Mouse (Mus musculus) layer of hippocampus, postnatal 36 days (tissue): Measurements from ENCODE around the gene Tceanc. TPM values are rescaled to one million over a fixed set of nuclear protein-coding genes. Genes with fewer than 3 reads are reported as not detected.

Experiments
- DNase-seq, 2 experiments: peaks; one replicate each; pipeline ENCODE4 v3.0.0; 2022
- total RNA-seq, 2 experiments: library from RNA; stranded (reverse); gene quantifications; 2 replicates each; pipeline ENCODE4 v1.2.3; 2021

Tceanc gene
- total RNA-seq, 2 experiments from 2014 or later: 1.3 to 1.8 TPM

GRCm38 (mm10) chrX:166479365-166479983, 38.9 kb downstream of the Tceanc start, which contains the start of gene Rab9:
TSS of gene Rab9 (minus strand) at chrX:166479867.
- peak; percentile 84 to 87 for DNase-seq

- peak in 1 of 2 experiments; percentile 3 for DNase-seq
Observed at GRCm38 (mm10) chrX:166478631-166479364, 39.6 kb downstream of the Tceanc start.

- DNase-seq: no peak
Observed at GRCm38 (mm10) chrX:166477393-166477792, 41.0 kb downstream of the Tceanc start.

GRCm38 (mm10) chrX:166472612-166473011, 45.8 kb downstream of the Tceanc start:
- DNase-seq: no peak

- DNase-seq: no peak
Observed at GRCm38 (mm10) chrX:166468321-166468720, 50.0 kb downstream of the Tceanc start.

- no peak for DNase-seq
Observed at GRCm38 (mm10) chrX:166455525-166455924, 62.8 kb downstream of the Tceanc start.

- DNase-seq: no peak
Observed at GRCm38 (mm10) chrX:166454331-166454730, 64.0 kb downstream of the Tceanc start.

- DNase-seq: no peak
Observed at GRCm38 (mm10) chrX:166453532-166453931, 64.8 kb downstream of the Tceanc start.

Other genes with a start within 250 kb of the Tceanc start
- gene Trappc2, start 78.0 kb downstream of the Tceanc start, total RNA-seq: 10 to 100 TPM; 57.7 to 59.9 TPM
- gene Ofd1, start 77.9 kb downstream of the Tceanc start, total RNA-seq: 1 to 10 TPM; 4.6 to 4.8 TPM
- gene Rab9, start 38.7 kb downstream of the Tceanc start, total RNA-seq: 10 to 100 TPM; 37.8 to 38.7 TPM
- 1 to 10 TPM; 4.9 TPM for gene Egfl6, start 67.2 kb upstream of the Tceanc start, total RNA-seq